Mouse (Mus musculus) heart, postnatal 36 days (tissue): ENCODE measurements around the gene Ccdc162. TPM values are rescaled to one million over a fixed set of nuclear protein-coding genes. Genes with fewer than 3 reads are reported as not detected.

Experiments used
- DNase-seq, 2 experiments: peaks; one replicate each; pipeline ENCODE4 v3.0.0; 2021 to 2022
- intact Hi-C: fragments of 180-260 bp; cut with DNase I; formaldehyde crosslinking; loops from one replicate; pipeline ENCODE4 v1.15.1; 2025
- total RNA-seq, 2 experiments: library from RNA; stranded (reverse); gene quantifications; 2 replicates each; pipeline ENCODE4 v1.2.3; 2021

Ccdc162 gene
- total RNA-seq, 2 experiments from 2014 or later = 0.36 to 0.38 TPM

- no peak for DNase-seq
- intact Hi-C loops = no loop called here
Observed at GRCm38 (mm10) chr10:41583383-41583782, 133.1 kb downstream of the Ccdc162 start.

- intact Hi-C loops = no loop called here
- DNase-seq = no peak
Observed at GRCm38 (mm10) chr10:41582901-41583361, 133.5 kb downstream of the Ccdc162 start.

- DNase-seq = no peak
- intact Hi-C loops = no loop called here
Observed at GRCm38 (mm10) chr10:41580441-41580840, 136.0 kb downstream of the Ccdc162 start.

DNA sequence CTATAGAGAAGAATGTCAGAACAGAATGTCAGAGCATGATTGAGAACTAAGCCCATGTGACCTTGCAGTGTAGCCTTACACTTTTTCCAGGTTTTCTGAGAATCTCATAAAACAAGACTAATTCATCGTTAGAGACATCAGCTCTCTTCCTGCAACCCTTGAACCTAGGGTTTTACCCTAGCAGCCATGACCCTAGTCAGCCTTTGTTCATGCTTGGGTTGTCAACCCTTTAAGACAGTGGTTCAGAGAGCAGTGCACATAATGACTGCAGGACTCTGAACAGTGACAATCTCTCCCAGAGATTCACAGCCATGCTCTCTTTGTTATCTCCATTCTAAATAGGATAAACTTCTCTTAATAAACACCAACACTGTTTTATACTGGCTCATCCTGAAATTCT, 137.9 kb downstream of the Ccdc162 start:
- intact Hi-C loops = loop anchor here (2.0 kb wide), 1 partner anchor 26 kb away; no protein-coding TSS in a partner anchor

DNA sequence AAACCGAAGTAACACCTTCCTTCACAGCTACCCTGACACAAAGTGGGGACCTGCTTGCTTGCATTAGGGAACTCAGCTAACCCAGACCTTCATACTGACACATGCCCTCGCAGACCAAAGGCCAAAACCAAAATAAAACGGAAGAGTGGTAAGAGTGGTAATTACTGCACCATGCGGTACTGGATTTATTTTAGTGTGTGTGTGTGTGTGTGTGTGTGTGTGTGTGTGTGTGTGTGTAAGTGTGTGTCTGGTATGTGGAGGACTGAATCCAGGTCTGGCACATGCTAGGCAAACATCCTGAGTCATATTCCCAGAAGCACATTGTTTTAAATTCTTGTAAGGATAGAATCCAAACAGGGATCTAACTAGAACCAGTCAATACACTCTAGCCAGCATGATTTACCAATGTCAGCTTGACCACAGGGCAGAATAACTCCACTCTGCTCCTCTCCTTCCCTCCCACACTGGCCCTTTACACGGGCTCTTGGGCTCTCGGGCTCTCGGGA, 140.1 kb downstream of the Ccdc162 start:
- intact Hi-C loops = no loop called here
- DNase-seq = no peak

More for the DNA sequence above, 137.9 kb downstream of the Ccdc162 start:
- no peak for DNase-seq

GRCm38 (mm10) chr10:41575451-41576327, 140.7 kb downstream of the Ccdc162 start:
- DNase-seq = no peak
- intact Hi-C loops = no loop called here

GRCm38 (mm10) chr10:41573190-41573589, 143.2 kb downstream of the Ccdc162 start:
- DNase-seq = no peak
- intact Hi-C loops = no loop called here

GRCm38 (mm10) chr10:41572274-41572673, 144.2 kb downstream of the Ccdc162 start:
- intact Hi-C loops = no loop called here
- no peak for DNase-seq

DNA sequence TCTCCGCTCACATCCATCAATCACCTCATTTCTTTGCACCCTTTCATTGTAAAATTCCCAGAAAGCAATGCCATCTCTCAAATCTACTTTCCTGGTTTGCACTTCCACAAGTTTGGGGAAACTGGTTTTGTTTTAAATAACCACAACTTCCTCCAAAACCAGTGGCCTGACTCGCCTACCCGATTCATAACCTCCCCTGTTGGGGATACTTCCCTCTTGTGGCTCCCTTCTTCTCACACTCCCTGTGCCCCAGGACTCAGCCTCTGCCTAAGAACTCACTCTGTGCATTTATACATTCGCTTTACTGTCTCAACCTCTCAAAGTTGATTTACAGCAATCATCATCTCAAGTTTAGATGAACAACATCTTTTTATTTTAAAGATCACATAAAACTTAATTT, 145.4 kb downstream of the Ccdc162 start:
- no peak for DNase-seq
- intact Hi-C loops = no loop called here

DNA sequence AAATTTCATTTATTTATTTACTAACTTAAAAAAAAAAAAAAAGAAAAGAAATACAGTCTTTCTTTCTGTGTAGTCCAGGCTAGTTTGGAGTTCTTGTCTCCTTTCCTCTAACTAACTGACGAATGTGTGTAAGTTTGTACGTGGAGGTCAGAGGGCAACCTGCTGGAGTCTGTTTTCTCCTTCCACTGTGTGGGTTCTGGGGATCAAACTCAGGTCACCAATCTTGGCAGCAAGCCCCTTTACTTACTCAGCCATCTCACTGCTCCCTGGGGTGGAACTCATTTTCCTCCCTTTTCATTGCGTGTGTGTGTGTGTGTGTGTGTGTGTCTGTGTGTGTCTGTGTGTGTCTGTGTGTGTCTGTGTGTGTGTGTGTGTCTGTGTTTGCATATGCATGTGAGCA, 148.1 kb downstream of the Ccdc162 start:
- intact Hi-C loops = no loop called here

DNA sequence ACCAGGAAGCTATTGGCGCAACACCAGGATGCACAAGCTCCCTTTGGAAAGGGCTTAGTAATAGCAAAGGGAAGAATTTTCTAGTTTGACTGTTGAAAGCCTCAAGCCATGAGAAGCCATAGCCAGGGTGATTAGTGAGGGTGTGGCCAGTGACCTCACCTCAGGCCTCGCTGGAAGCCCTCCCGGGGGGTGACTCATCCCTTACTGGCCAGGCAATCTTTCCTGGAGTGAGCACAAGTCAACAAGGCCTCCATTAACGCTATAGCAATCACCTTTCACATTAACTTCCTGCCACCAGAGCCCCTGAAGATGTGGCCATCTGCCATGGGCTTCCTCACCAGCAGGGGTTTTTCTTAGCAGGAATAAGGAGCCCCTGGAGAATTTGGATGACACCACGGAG, 151.3 kb downstream of the Ccdc162 start:
- intact Hi-C loops = no loop called here
- peak; percentile 54 to 58 for DNase-seq

More for the DNA sequence above, 148.1 kb downstream of the Ccdc162 start:
- no peak for DNase-seq

DNA sequence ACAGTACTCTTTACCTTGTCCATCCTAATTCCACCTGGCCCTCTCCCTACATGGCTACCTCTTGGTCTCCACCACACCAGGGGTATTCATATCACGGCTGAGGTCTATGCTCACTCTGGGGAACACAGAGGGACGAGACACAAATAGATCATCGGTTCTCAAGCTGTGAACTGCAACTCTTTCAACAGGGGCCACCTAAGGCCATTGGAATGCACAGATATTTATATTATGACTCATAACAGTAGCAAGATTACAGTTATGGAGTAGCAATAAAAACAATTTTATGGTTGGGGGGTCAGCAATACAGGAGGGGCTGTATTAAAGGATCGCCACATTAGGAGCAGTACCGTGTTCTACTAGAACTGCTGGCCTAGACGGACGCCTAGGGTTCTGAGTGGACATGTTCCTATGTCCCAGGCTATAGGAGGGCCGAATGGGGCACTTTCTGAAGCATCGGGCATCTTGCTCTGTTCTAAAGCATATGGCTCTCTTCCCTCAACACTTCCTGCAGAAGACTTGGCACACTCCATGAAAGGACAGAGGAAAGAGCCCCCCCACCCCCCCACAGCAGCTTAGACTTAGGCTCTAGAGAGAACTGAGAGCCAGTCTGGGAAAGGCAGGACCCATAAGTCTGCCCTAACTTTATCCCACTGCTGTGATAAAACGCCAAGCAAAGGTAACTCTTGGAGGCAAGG, 154.6 kb downstream of the Ccdc162 start:
- intact Hi-C loops = no loop called here
- no peak for DNase-seq

- no peak for DNase-seq
- intact Hi-C loops = no loop called here
Observed at GRCm38 (mm10) chr10:41558401-41558800, 158.0 kb downstream of the Ccdc162 start.

DNA sequence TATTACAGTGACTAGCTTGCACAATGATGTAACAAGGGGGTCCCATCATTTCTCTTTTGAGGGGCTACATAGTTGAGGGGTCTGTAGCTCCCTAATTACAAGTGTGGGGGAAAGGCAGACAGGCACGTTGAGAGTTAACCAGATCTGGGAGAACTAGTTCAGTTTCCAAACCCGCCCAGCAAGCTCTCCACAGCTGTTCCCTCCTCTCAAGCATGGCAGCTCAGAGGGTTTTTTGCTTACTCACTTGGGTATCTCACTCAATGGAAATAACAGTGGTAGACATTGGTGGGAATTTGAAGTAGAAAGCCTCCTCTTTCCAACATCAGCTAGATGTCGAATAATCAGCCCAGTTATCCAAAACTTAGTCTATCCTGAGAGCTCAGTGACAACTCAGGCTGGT, 161.4 kb downstream of the Ccdc162 start:
- intact Hi-C loops = no loop called here
- DNase-seq = no peak

GRCm38 (mm10) chr10:41553711-41554110, 162.7 kb downstream of the Ccdc162 start:
- intact Hi-C loops = loop anchor here (2.0 kb wide), 1 partner anchor 25 kb away; no protein-coding TSS in a partner anchor
- DNase-seq = no peak

DNA sequence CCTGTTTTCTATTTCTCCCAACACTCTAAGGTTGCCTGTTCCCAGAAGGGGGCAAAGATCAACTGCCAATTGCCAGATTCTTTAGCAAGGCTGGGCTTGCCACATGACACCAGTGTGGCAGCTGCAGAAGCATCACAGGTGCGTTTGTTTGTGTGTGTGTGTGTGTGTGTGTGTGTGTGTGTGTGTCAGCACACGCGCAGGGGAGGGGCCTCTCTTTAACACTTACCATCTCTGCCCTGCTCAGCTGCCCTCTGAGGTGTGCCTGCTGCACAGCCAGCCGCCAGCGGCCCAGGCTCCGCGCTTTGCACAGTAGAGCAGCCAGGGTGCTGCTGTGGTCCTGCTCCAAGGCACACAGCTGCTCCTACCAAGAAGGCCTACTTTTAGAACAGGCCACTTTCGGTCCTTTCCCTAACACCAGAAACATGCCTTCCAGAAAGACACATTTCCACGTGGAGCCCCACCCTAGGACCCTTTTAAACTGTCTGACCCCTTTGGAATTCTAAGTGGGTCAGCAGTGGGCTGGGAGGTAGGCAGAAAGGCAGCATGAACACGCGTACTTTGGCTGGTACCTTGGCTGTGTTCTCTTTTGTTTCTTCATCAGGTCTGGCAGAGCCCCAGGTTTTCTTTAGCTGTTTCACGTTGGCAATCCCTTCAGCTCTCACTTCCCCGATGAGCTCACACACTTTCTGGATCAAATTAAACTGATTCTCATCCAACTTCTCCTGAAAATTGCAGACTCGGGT, 163.4 kb downstream of the Ccdc162 start:
- intact Hi-C loops = loop anchor here (2.0 kb wide), 1 partner anchor 26 kb away; no protein-coding TSS in a partner anchor
- peak; percentile 41 to 62 for DNase-seq

DNA sequence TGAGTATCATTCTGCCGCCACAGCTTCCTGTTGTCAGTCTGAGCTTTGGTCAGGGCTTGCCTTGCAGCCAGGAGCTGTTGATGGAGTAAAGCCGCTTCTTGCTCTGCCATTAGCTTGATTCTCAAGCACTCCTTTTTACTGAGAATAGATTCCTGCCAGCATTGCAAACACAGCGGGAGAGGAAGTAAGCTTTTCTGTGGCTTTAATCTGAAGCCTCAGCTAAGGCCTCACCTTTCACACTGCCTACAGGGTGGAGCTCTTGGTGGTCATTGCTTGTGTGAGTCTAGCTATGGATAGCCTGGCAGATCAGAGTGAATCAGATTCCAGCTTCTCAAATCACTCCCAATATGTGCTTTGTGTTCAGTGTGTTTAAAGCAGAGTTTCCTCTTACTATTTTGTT, 164.1 kb downstream of the Ccdc162 start:
- no peak for DNase-seq
- intact Hi-C loops = loop anchor here (2.0 kb wide), 1 partner anchor 26 kb away; no protein-coding TSS in a partner anchor

GRCm38 (mm10) chr10:41550711-41551110, 165.7 kb downstream of the Ccdc162 start:
- no peak for DNase-seq
- intact Hi-C loops = no loop called here

GRCm38 (mm10) chr10:41546396-41547165, 169.9 kb downstream of the Ccdc162 start:
- DNase-seq = no peak
- intact Hi-C loops = no loop called here
